ENCODE assay signal across 17 mouse cellular contexts in genomic region chr8:84698288-84698687, GRCm38 (mm10). TPM values are rescaled to one million over a fixed set of nuclear protein-coding genes. Genes with fewer than 3 reads are reported as not detected.
DNase-seq lines count a peak whose midpoint lies in the region; ATAC-seq lines count a peak whose summit lies in the region.
"Had no signal": no experiment of that assay in that cellular context is flagged by ENCODE, and none has a peak within 500 bp of the region (broad histone marks: within the 10 kb centered on the region; RNA-seq: fewer than 3 reads in every experiment).

No protein-coding gene starts in this region.

- H3K27me3 ChIP-seq in forebrain, embryonic 15.5 days: peaks cover 11% of the 10 kb centered on the region
- peaks cover 41% of the 10 kb centered on the region for H3K27me3 ChIP-seq in forebrain, embryonic 10.5 days (ENCODE audit: poor library complexity, severe bottlenecking)
- H3K27me3 ChIP-seq in heart, embryonic 14.5 days (ENCODE audit: control insufficient read depth, insufficient read depth, low read length): peaks cover 12% of the 10 kb centered on the region
- H3K27me3 ChIP-seq in lung, embryonic 16.5 days (ENCODE audit: control insufficient read depth, insufficient read depth, low read depth, low read length): no peaks in the 10 kb centered on the region
- H3K27me3 ChIP-seq: Patski had no signal

- WGBS in forebrain, embryonic 15.5 days: 93% methylated on average over 5 of the region's 5 CpGs
- WGBS in forebrain, embryonic 10.5 days: 93% methylated on average over 5 of the region's 5 CpGs
- WGBS in heart, embryonic 14.5 days: 90% methylated on average over 5 of the region's 5 CpGs
- WGBS in lung, embryonic 16.5 days: 85% methylated on average over 5 of the region's 5 CpGs

- peaks cover 11% of the 10 kb centered on the region; the same call in 1 of the 2 replicates for H3K4me1 ChIP-seq in forebrain, embryonic 15.5 days
- H3K4me1 ChIP-seq in forebrain, embryonic 10.5 days: peaks cover 17% of the 10 kb centered on the region
- peaks cover 6 to 17% of the 10 kb centered on the region in 2 experiments; a peak in 3 of 4 replicates for H3K4me1 ChIP-seq in heart, embryonic 14.5 days (ENCODE audit: control insufficient read depth in 2 of 2, insufficient read depth in 2 of 2, low read length in 2 of 2)
- peaks cover 17% of the 10 kb centered on the region for H3K4me1 ChIP-seq in lung, embryonic 16.5 days (replicated peaks; ENCODE audit: control insufficient read depth, insufficient read depth, low read length)

- ATAC-seq in forebrain, embryonic 15.5 days (replicated peaks): no peak
- no peak for ATAC-seq in heart, embryonic 14.5 days (ENCODE audit: insufficient number of reproducible peaks, insufficient read depth, low FRiP score, low read depth)
- ATAC-seq in lung, embryonic 16.5 days (ENCODE audit: low read depth): no peak
- ATAC-seq in frontal cortex, adult (ENCODE audit: low TSS enrichment): no peak
- ATAC-seq: CD4-positive, CD25-positive, alpha-beta regulatory T cell, adult 4 months; midbrain, embryonic 15.5 days had no signal

- no peaks in the 10 kb centered on the region for H3K9me3 ChIP-seq in forebrain, embryonic 15.5 days
- no peaks in the 10 kb centered on the region for H3K9me3 ChIP-seq in forebrain, embryonic 10.5 days
- no peaks in the 10 kb centered on the region for H3K9me3 ChIP-seq in heart, embryonic 14.5 days (ENCODE audit: control insufficient read depth, low read length)
- H3K9me3 ChIP-seq in lung, embryonic 16.5 days (ENCODE audit: control insufficient read depth, low read length): no peaks in the 10 kb centered on the region
- H3K9me3 ChIP-seq: forebrain, embryonic 12.5 days; limb, embryonic 13.5 days; midbrain, embryonic 15.5 days; neural tube, embryonic 15.5 days had no signal

- H3K9ac ChIP-seq in forebrain, embryonic 15.5 days (replicated peaks): no peak overlapping the region
- H3K9ac ChIP-seq in heart, embryonic 14.5 days (ENCODE audit: low read length): no peak overlapping the region
- no peak overlapping the region for H3K9ac ChIP-seq in lung, embryonic 16.5 days (ENCODE audit: low read length)
- H3K9ac ChIP-seq: forebrain, embryonic 12.5 days; hindbrain, embryonic 14.5 days; limb, embryonic 13.5 days; midbrain, embryonic 15.5 days; neural tube, embryonic 15.5 days had no signal

- peaks cover 28% of the 10 kb centered on the region for H3K36me3 ChIP-seq in forebrain, embryonic 15.5 days
- H3K36me3 ChIP-seq in forebrain, embryonic 10.5 days (replicated peaks): peaks cover 69% of the 10 kb centered on the region
- H3K36me3 ChIP-seq in heart, embryonic 14.5 days (ENCODE audit: control insufficient read depth, insufficient read depth, low read length): peaks cover 60% of the 10 kb centered on the region
- H3K36me3 ChIP-seq in lung, embryonic 16.5 days (ENCODE audit: control insufficient read depth, insufficient read depth, low read length): peaks cover 24% of the 10 kb centered on the region

- no peak for DNase-seq in forebrain, embryonic 10.5 days (ENCODE audit: extremely low spot score, low spot score)
- no peak for DNase-seq in heart, adult 8-10 months (ENCODE audit: low spot score)
- DNase-seq in lung, postnatal 4 days: no peak
- no peak for DNase-seq in kidney, adult 9 months

- no peak overlapping the region for H3K4me2 ChIP-seq in forebrain, embryonic 15.5 days (replicated peaks)
- no peak overlapping the region for H3K4me2 ChIP-seq in heart, embryonic 14.5 days (ENCODE audit: low read length)
- no peak overlapping the region for H3K4me2 ChIP-seq in lung, embryonic 16.5 days (ENCODE audit: low read depth, low read length)
- H3K4me2 ChIP-seq: forebrain, embryonic 12.5 days; hindbrain, embryonic 14.5 days; limb, embryonic 13.5 days; midbrain, embryonic 15.5 days; neural tube, embryonic 15.5 days had no signal

- H3K27ac ChIP-seq in forebrain, embryonic 15.5 days (replicated peaks): peak overlapping the region; percentile 48
- no peak overlapping the region for H3K27ac ChIP-seq in forebrain, embryonic 10.5 days
- H3K27ac ChIP-seq in heart, embryonic 14.5 days (replicated peaks in 1 of 2; ENCODE audit: control insufficient read depth in 1 of 2, insufficient read depth in 1 of 2, low read depth in 2 of 2, low read length in 2 of 2): peak overlapping the region; percentile 26 to 85; a peak in 2 of 4 replicates
- peak overlapping the region; percentile 82; the same call in 1 of the 2 replicates for H3K27ac ChIP-seq in lung, embryonic 16.5 days (ENCODE audit: low read length)
- H3K27ac ChIP-seq: forebrain, embryonic 12.5 days; hindbrain, embryonic 14.5 days had no signal

- no peak overlapping the region for H3K4me3 ChIP-seq in forebrain, embryonic 15.5 days
- H3K4me3 ChIP-seq in forebrain, embryonic 10.5 days: no peak overlapping the region
- H3K4me3 ChIP-seq in heart, embryonic 14.5 days (ENCODE audit: control insufficient read depth in 1 of 2, insufficient read depth in 1 of 2, low read depth in 1 of 2, low read length in 2 of 2): no peak overlapping the region
- no peak overlapping the region for H3K4me3 ChIP-seq in lung, embryonic 16.5 days (ENCODE audit: low read length)
- H3K4me3 ChIP-seq: forebrain, embryonic 12.5 days; limb, embryonic 13.5 days; midbrain, embryonic 15.5 days; myocyte; neural tube, embryonic 15.5 days had no signal

RNA-seq across cellular contexts. Expression of gene Lyl1, which starts 3.0 kb away (rescaled TPM):
- 2.1 and 2.5 TPM in 2 replicates for polyA plus RNA-seq in forebrain, embryonic 15.5 days (2015; fragmentation: Nextera tagmentation; extraction: Ambion mirVana)
- 4.9 and 5.8 TPM in 2 replicates for polyA plus RNA-seq in forebrain, embryonic 10.5 days (2016; fragmentation: Nextera tagmentation; extraction: Ambion mirVana)
- 12.1 and 13.7 TPM in 2 replicates for polyA plus RNA-seq in heart, embryonic 14.5 days (2014; fragmentation: Nextera tagmentation; extraction: Ambion mirVana)
- 1 to 10 TPM; 3.5 to 4.8 (median 4.3) TPM for total RNA-seq in heart, adult 8-10 months (2022)
- 11.4 and 12.5 TPM in 2 replicates for polyA plus RNA-seq in lung, embryonic 16.5 days (2015; fragmentation: Nextera tagmentation; extraction: Ambion mirVana)
- polyA plus RNA-seq: myocyte had no signal

RNA-seq across cellular contexts. Expression of gene Nacc1, which starts 10.6 kb away (rescaled TPM):
- 15.5 and 16.4 TPM in 2 replicates for polyA plus RNA-seq in forebrain, embryonic 15.5 days (2015; fragmentation: Nextera tagmentation; extraction: Ambion mirVana)
- 31.3 and 31.5 TPM in 2 replicates for polyA plus RNA-seq in forebrain, embryonic 10.5 days (2016; fragmentation: Nextera tagmentation; extraction: Ambion mirVana)
- polyA plus RNA-seq in heart, embryonic 14.5 days (2014; fragmentation: Nextera tagmentation; extraction: Ambion mirVana): 15.1 and 17.4 TPM in 2 replicates
- total RNA-seq in heart, adult 8-10 months (2022): 10 to 100 TPM; 26.7 to 36.0 (median 33.4) TPM
- 16.9 and 19.5 TPM in 2 replicates for polyA plus RNA-seq in lung, embryonic 16.5 days (2015; fragmentation: Nextera tagmentation; extraction: Ambion mirVana)

RNA-seq across cellular contexts. Expression of gene Trmt1, which starts 12.2 kb away (rescaled TPM):
- 62.4 and 64.0 TPM in 2 replicates for polyA plus RNA-seq in forebrain, embryonic 15.5 days (2015; fragmentation: Nextera tagmentation; extraction: Ambion mirVana)
- 68.8 and 69.3 TPM in 2 replicates for polyA plus RNA-seq in forebrain, embryonic 10.5 days (2016; fragmentation: Nextera tagmentation; extraction: Ambion mirVana)
- polyA plus RNA-seq in heart, embryonic 14.5 days (2014; fragmentation: Nextera tagmentation; extraction: Ambion mirVana): 46.1 and 50.0 TPM in 2 replicates
- 10 to 100 TPM; 30.9 to 41.7 (median 38.5) TPM for total RNA-seq in heart, adult 8-10 months (2022)
- polyA plus RNA-seq in lung, embryonic 16.5 days (2015; fragmentation: Nextera tagmentation; extraction: Ambion mirVana): 54.7 and 58.8 TPM in 2 replicates

RNA-seq across cellular contexts. Expression of gene G430095P16Rik, which starts 24.5 kb away (rescaled TPM):
- polyA plus RNA-seq in forebrain, embryonic 15.5 days (2015; fragmentation: Nextera tagmentation; extraction: Ambion mirVana): 2.7 TPM in 2 replicates
- polyA plus RNA-seq in forebrain, embryonic 10.5 days (2016; fragmentation: Nextera tagmentation; extraction: Ambion mirVana): 1.3 and 2.1 TPM in 2 replicates
- polyA plus RNA-seq in heart, embryonic 14.5 days (2014; fragmentation: Nextera tagmentation; extraction: Ambion mirVana): 5.2 and 5.9 TPM in 2 replicates
- under 1 TPM in 1 of 4 experiments, not detected in 3; 0.66 TPM for total RNA-seq in heart, adult 8-10 months (2022)
- 3.1 and 3.7 TPM in 2 replicates for polyA plus RNA-seq in lung, embryonic 16.5 days (2015; fragmentation: Nextera tagmentation; extraction: Ambion mirVana)
- total RNA-seq: layer of hippocampus, postnatal 14 days had no signal

RNA-seq across cellular contexts. Expression of gene Ier2, which starts 35.6 kb away (rescaled TPM):
- polyA plus RNA-seq in forebrain, embryonic 15.5 days (2015; fragmentation: Nextera tagmentation; extraction: Ambion mirVana): 26.0 and 33.4 TPM in 2 replicates
- polyA plus RNA-seq in forebrain, embryonic 10.5 days (2016; fragmentation: Nextera tagmentation; extraction: Ambion mirVana): 91.4 and 96.9 TPM in 2 replicates
- 36.4 and 43.8 TPM in 2 replicates for polyA plus RNA-seq in heart, embryonic 14.5 days (2014; fragmentation: Nextera tagmentation; extraction: Ambion mirVana)
- total RNA-seq in heart, adult 8-10 months (2022): 10 to 100 TPM; 12.8 to 26.9 (median 17.4) TPM
- polyA plus RNA-seq in lung, embryonic 16.5 days (2015; fragmentation: Nextera tagmentation; extraction: Ambion mirVana): 83.2 and 87.4 TPM in 2 replicates
